Mouse (Mus musculus) cerebellum, postnatal 4 days (tissue): ENCODE measurements at regions not wholly inside any gene's neighbourhood (a gene's known extent, or its start where the extent isn't known, plus 50 kb on each side); places are given as distances from the start of the nearest gene placed in this dataset.

Experiments used
- DNase-seq, 2 experiments: peaks; one replicate each; pipeline ENCODE4 v3.0.0; 2022; ENCODE audit warnings: low spot score in 2 of 2, mixed read lengths in 1 of 2

GRCm38 (mm10) chr9:14174324-14175040 is 100.4 kb upstream of the Sesn3 start:
- DNase-seq: no peak

- DNase-seq: peak in 1 of 2 experiments; percentile 10
Observed at GRCm38 (mm10) chr9:14175041-14175881, 99.6 kb upstream of the Sesn3 start.

- peak in 1 of 2 experiments; percentile 29 for DNase-seq
Observed at GRCm38 (mm10) chr9:14179777-14180176, 95.1 kb upstream of the Sesn3 start.

GRCm38 (mm10) chr9:14184261-14184660 is 90.6 kb upstream of the Sesn3 start:
- DNase-seq: no peak

GRCm38 (mm10) chr9:14185681-14186080 is 89.2 kb upstream of the Sesn3 start:
- DNase-seq: no peak

- DNase-seq: no peak
Observed at GRCm38 (mm10) chr9:14187753-14188152, 87.1 kb upstream of the Sesn3 start.

- no peak for DNase-seq
Observed at GRCm38 (mm10) chr9:14188504-14188903, 86.4 kb upstream of the Sesn3 start.

GRCm38 (mm10) chr9:14190660-14191059 is 84.2 kb upstream of the Sesn3 start:
- no peak for DNase-seq

- no peak for DNase-seq
Observed at GRCm38 (mm10) chr9:14194748-14195147, 80.1 kb upstream of the Sesn3 start.

- no peak for DNase-seq
Observed at GRCm38 (mm10) chr9:14199116-14199515, 75.8 kb upstream of the Sesn3 start.

- DNase-seq: no peak
Observed at GRCm38 (mm10) chr9:14199983-14200700, 74.7 kb upstream of the Sesn3 start.

- DNase-seq: no peak
Observed at GRCm38 (mm10) chr9:14200852-14201251, 74.0 kb upstream of the Sesn3 start.

GRCm38 (mm10) chr9:14202551-14203306 is 72.1 kb upstream of the Sesn3 start:
- no peak for DNase-seq

- DNase-seq: no peak
Observed at GRCm38 (mm10) chr9:14203307-14203695, 71.6 kb upstream of the Sesn3 start.

- DNase-seq: no peak
Observed at GRCm38 (mm10) chr9:14203768-14204416, 71.0 kb upstream of the Sesn3 start.

GRCm38 (mm10) chr9:14204817-14205216 is 70.0 kb upstream of the Sesn3 start:
- no peak for DNase-seq

GRCm38 (mm10) chr9:14206838-14207560 is 67.9 kb upstream of the Sesn3 start:
- DNase-seq: no peak

GRCm38 (mm10) chr9:14207561-14207936 is 67.3 kb upstream of the Sesn3 start:
- DNase-seq: no peak

- no peak for DNase-seq
Observed at GRCm38 (mm10) chr9:14213283-14213682, 61.6 kb upstream of the Sesn3 start.

- no peak for DNase-seq
Observed at GRCm38 (mm10) chr9:14215171-14215782, 59.6 kb upstream of the Sesn3 start.
